Mouse (Mus musculus) heart, adult 9 months (tissue): ENCODE results near the gene Tcte2.

Source experiments
- DNase-seq, 2 experiments: peaks; one replicate each; pipeline ENCODE4 v3.0.0; 2022; ENCODE audit warnings: low spot score in 2 of 2

Tcte2 gene

DNA sequence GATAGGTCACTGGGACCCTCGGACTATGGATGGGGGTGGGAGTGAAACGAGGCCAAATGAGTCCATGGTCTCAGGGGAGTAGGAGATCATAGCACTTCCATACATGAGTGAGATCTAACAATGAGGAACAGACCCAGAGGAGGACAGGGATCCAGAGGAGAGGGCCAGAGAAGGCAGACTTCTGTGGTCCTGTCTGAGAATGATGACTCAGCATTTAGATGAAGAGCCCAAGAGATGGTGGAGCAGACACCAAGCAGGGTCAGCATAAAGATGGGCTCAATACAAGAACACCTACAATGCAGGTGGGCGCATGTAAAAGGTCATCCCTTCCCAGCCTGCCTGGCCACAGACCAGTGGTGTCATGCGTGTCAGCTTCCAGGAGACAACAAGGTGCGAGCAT lies 41.4 kb downstream of the Tcte2 start:
- DNase-seq: no peak

DNA sequence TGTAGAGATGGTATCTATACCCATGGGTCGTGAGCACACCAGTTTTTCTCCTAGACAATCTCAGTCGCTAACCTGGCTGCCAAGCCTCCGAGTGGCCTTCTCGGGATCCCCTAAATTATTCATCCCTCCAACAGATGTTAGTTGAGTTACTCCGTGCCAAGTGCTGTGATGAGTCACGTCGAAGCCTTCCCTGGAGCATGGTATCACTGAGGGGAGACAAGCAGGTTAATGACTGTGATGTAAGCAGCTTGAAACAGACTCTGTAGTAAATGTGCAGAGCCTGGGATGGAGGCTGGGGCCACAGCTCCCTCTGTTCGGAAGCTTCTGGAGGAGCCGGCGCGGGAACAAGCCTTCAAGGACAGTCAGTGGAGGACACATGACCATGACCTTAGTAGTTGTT lies 44.2 kb downstream of the Tcte2 start:
- no peak for DNase-seq

DNA sequence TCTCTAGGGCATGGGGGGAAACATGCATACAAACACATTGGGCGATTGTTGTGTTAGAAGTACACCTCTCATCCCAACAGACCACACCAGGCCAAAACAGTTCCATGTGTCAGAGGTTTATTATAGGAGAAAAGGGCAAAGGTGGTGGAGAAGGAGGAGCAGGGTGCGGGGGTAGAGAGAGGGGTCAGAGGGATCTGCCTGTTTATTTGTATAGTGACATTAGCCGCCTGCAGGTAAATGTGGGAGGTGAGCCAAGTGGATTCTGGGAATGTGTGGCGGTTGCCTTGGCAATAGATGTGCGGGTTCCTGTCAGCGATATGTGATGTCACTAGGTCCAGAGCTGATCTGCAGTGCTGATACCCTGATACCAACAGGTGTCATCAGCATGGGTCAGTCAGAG lies 45.3 kb downstream of the Tcte2 start:
- no peak for DNase-seq

GRCm38 (mm10) chr17:13715511-13715910 lies 46.1 kb downstream of the Tcte2 start:
- DNase-seq: no peak

DNA sequence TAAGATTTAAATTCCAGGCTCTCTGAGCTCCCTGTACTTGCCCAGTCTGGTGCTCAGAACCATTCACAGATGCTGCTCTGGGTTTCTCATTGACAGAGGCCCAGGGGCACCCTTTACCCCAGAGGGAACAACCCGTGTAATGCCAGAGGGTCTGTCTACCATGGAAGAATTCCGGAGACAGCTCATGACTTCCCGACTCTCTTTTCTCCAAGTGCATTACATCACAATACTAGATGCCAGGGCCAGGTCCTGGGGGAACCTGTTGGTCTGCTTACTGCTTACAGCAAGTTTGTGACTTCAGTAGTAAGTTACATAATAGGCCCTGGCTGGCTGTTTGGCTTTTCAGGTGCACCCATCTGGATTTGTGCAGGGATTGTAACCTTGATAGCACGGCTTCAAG lies 47.0 kb downstream of the Tcte2 start:
- no peak for DNase-seq

GRCm38 (mm10) chr17:13714128-13714527 lies 47.5 kb downstream of the Tcte2 start:
- DNase-seq: no peak

- no peak for DNase-seq
Measured at GRCm38 (mm10) chr17:13712518-13712917, 49.1 kb downstream of the Tcte2 start.

DNA sequence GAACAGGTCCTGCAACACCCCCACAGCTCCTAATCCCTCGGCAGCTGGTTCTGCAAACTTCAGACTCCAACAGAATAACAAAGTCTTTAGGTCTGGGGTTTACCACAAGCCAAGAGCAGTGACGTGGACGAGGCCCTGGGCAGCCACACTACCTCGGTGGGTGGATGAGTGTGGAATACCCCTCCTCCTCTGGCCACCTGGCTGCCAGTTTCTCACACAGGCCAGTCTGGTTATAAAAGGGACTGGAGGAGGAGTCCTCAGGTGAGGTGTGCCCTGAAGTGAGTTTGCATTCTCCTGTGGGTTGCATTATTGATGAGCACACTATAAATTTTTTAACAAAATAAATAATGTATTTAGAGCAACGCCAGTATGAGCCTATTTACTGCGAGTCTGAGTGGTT lies 49.5 kb downstream of the Tcte2 start:
- no peak for DNase-seq

- DNase-seq: no peak
Measured at GRCm38 (mm10) chr17:13711173-13711572, 50.5 kb downstream of the Tcte2 start.

DNA sequence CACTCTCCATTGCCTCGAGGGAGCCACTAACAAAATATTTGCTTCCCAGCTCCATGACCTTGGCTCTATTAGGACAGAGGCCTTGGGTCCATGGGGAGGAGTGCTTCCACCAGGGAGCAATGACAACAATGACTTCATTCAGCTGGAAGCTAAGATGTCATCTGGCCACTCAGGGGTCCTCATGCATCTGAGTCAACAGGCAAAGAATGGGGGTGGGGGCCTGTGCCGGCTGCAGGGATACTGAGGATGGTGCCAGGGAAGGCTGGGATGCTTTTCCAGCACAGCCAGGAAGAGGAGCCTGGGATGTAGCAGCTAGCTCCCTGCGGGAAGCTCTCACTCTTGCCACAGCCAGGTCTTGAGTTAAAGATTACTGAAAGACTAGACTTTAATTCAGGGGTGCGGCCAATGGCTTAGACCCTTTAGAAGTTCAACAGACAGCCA lies 56.1 kb downstream of the Tcte2 start:
- peak; percentile 61 to 66 for DNase-seq

GRCm38 (mm10) chr17:13703611-13704320 lies 57.9 kb downstream of the Tcte2 start:
- DNase-seq: no peak

DNA sequence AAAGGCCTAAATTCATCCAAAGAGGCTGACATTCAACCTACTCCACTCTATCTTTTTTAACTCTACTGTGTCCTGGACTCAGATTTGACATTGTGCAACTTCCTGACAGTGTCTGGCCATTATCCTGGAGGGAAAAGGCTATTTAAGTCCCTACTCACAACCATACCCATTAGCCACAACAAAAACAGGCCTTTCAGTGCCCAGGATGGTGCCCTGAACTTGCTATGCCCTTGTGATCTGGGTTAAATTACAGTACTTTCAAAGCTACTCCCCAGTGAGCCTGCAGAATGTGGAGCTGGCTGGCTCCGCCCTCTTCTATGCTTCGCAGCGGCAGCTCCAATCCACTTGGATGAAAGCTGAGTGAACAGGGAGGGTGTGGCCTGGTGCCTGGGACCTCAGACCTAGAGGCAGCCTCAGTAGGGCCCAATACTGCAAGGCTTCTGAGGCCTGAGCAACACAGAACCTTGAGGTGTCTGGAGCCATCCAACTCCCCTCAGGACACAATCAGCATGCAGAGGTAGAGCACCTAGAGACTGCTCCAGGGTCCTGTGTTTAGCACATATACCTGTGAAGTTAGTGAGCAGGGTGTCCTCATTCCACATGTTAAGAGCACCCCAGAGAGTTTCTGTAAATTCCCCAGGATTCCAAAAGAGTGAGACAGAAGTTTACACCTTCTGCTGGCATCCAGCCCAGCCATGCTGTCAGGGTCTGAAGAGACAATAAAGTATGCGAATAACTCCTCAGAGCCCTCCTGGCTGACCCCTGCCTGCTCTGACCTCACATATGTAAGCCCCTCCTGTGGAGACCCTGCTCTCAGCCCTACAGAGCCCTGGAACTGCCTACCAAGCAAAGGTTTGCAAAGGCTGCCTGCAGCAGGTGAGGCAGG lies 61.3 kb downstream of the Tcte2 start:
- peak; percentile 64 to 70 for DNase-seq

DNA sequence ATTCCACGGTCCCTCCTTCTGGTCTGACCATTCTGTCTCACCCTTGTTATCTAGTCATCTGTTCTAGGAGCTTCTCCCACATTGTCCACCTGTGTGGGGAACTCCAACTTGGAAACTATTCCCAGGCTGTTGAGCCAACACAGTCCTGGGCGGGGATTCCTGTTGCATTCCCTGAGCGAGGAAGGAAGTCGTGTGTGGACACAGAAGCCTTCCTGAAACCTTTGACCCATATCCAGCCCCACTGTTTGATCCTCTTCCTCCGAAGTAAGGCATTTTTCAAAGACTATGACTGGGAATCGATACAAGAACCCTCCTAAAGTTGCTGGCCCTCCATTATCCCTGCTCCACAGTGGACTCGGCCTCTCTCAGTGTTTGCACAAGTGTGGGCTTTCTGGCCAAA lies 61.9 kb downstream of the Tcte2 start:
- peak; percentile 78 to 86 for DNase-seq

- no peak for DNase-seq
Measured at GRCm38 (mm10) chr17:13698194-13698593, 63.4 kb downstream of the Tcte2 start.

DNA sequence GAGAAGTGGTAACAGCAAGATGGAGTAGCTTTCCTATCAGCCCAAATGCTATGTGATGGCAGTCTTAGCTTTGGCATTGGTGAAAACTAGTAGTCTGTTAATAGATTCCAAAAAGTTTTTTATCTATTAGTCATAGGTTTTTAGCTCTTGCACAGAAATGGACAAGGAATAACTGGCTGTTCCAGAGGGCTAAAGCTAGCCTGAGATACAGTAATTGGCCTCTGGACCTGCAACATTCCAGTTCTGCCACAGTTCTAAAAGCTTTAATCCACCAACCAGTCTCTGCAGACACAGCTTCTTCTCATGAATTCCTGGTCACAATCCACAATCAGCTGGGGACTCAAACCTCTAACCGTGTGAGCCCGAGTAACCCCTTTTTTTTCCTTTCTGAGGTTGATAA lies 64.0 kb downstream of the Tcte2 start:
- no peak for DNase-seq

GRCm38 (mm10) chr17:13695881-13696280 lies 65.7 kb downstream of the Tcte2 start:
- no peak for DNase-seq

DNA sequence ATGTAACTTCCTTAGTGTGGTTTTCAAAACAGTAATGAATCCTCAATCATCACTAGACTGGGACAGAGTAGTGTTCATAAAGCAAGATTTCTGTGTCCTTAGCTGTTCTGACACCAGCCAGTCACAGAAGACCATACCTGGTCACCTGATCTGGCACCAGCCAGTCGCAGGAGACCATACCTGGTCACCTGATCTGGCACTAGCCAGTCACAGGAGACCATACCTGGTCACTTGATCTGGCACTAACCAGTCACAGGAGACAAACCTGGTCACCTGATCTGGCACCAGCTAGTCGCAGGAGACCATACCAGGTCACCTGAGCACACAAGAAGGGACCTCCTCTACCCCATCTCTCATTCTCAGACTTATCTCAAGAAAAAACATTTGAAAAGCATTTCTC lies 66.4 kb downstream of the Tcte2 start:
- DNase-seq: no peak

DNA sequence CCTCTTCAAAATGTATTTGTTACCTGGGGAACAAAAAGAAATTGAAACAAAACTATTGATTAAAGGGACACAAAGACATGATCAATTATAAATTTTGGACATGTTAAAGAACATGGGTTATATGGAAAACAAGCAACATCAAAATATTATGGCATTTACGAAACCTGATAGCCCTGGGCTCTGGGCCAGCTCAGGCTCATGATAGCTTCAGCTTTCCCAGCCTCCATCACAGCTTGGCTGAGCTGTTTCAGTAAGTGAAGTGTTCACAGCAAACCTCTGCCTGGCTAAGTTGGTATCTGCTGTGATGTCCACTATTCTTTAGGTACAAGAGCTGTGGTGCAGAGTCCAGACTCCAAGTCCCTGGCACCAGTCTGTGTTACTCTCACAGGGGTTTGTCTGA lies 67.4 kb downstream of the Tcte2 start:
- DNase-seq: no peak

DNA sequence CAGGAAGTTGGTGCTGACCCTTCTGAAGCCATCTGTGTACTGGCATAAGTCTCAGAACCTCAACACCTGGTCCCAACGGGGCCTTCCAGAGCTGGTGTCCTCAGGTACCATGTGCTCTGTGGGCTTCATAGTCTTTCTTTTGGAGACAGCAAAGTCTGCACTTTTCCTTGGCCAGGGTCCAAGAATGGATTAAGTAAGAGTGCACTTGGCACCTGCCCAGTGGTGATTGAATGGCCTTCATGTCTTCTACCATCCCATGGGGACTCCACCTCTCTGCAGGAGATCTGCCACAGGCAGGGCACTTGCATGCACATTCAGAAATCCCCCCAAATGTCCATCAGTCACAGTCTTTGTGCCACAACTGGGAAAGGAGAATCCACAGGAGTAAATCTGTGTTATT lies 74.0 kb downstream of the Tcte2 start:
- no peak for DNase-seq

- no peak for DNase-seq
Measured at GRCm38 (mm10) chr17:13687086-13687485, 74.5 kb downstream of the Tcte2 start.

DNA sequence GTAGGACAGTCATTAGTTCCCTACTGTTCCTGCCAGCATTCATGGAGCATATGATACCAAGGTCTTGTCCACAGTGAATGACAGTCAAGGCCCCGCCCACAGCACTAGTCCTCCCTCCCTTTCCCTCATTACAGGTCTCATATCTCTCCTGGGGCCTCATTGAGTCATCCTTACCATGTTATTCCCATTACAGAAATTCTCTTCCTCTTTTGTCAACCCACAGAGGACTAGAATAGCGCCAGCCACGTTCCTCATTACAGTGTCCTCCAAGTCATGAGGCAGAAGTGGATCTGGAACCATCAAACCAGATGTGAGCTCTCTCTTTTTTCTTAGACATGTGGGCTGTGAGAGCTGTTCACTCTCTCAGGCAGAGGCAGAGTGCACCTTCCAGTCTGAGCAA lies 76.0 kb downstream of the Tcte2 start:
- DNase-seq: peak in 1 of 2 experiments; percentile 60

- DNase-seq: no peak
Measured at GRCm38 (mm10) chr17:13684256-13684655, 77.4 kb downstream of the Tcte2 start.
